Mouse (Mus musculus) forebrain, embryonic 10.5 days (tissue): Measurements from ENCODE around the gene Btnl9. TPM values are rescaled to one million over a fixed set of nuclear protein-coding genes. Genes with fewer than 3 reads are reported as not detected.
A peak's percentile ranks its signal among the peaks of the same experiment; 100 is the strongest.
"Not testable (repeated sequence)": the region's sequence is repeated elsewhere in the genome, so short reads cannot be mapped to it uniquely, and the experiment has no call there.

ENCODE experiments used
- DNase-seq: peaks from one replicate; pipeline ENCODE4 v3.0.0-alpha.2; 2017; ENCODE audit warnings: low spot score; ENCODE audit errors: extremely low spot score
- H3K27ac ChIP-seq: fragments of 300-500 bp; sonication (generic); 2 replicates; pipeline ENCODE4 v1.5.1; 2016; ENCODE audit warnings: mild to moderate bottlenecking
- H3K27me3 ChIP-seq: fragments of 300-500 bp; sonication (generic); 2 replicates; pipeline ENCODE4 v1.6.1; 2016; ENCODE audit warnings: mild to moderate bottlenecking; ENCODE audit not compliant: poor library complexity, severe bottlenecking
- H3K36me3 ChIP-seq: fragments of 300-500 bp; sonication (generic); replicated peaks from 2 replicates; pipeline ENCODE4 v1.6.1; 2016; ENCODE audit warnings: mild to moderate bottlenecking, moderate library complexity
- H3K4me1 ChIP-seq: fragments of 300-500 bp; sonication (generic); 2 replicates; pipeline ENCODE4 v1.6.1; 2016
- H3K4me3 ChIP-seq: fragments of 300-500 bp; sonication (generic); 2 replicates; pipeline ENCODE4 v1.5.1; 2016; ENCODE audit warnings: mild to moderate bottlenecking, moderate library complexity
- H3K9me3 ChIP-seq: fragments of 300-500 bp; sonication (generic); 2 replicates; pipeline ENCODE4 v1.6.1; 2016; ENCODE audit warnings: mild to moderate bottlenecking, moderate library complexity
- WGBS: fragments of 180-500 bp; shearing (Covaris S2); methylation state at CpG from one replicate; pipeline ENCODE4 v1.1.7; 2016; 5-methylcytosine and 5-hydroxymethylcytosine counted together
- polyA plus RNA-seq: library from polyadenylated mRNA; unstranded; fragments of >200 nt; fragmentation: Nextera tagmentation; extraction: Ambion mirVana; gene quantifications from 2 replicates; pipeline ENCODE4 v1.2.1, GENCODE M21; 2016

Gene Btnl9
- polyA plus RNA-seq, 1 experiment from 2014 or later: 0.07 TPM

DNA sequence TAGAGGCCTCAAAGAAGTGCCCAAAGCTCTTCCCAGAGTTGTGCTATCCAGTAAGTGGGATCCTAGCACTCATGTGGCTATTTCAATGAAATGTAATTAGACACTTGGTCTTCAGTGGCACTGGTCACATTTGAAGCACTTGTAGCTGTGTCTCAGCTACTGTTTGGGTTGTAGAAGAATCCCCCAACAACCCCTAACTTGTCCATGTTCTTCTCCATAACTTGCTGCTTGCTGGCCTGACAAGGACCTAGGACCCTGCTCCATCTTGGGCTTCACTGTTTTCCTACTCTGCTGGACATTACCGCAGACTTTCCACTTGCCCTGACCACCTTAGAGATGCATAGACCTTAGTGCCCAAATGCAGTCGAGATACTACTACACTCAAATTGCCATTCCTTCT is 15.1 kb upstream of the Btnl9 start:
- no peaks in the 10 kb centered on the region for H3K9me3 ChIP-seq
- no peak for DNase-seq
- 73% methylated on average over 2 of the region's 2 CpGs for WGBS
- peaks cover 11% of the 10 kb centered on the region for H3K36me3 ChIP-seq
- peak overlapping the region; percentile 91 for H3K4me3 ChIP-seq
- H3K4me1 ChIP-seq: peaks cover 20% of the 10 kb centered on the region
- H3K27me3 ChIP-seq: no peaks in the 10 kb centered on the region
- H3K27ac ChIP-seq: peak overlapping the region; percentile 100

DNA sequence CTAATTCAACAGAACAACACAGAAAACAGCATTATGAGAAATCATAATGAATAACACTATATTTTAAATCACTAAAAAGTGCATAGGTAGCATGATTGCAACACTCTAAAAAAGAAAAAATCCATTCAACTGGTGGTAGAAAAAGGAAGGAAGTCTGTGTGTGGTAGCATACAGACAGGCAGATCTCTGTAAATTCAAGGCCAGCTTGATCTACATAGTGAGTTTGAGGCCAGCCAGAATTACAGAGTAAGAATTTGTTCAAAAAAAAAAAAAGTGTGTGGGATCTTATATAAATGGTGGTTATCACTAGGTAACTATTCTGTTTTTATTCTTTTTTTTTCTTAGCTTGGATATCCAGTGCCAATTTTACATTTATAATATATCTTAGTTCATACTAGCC is 14.2 kb upstream of the Btnl9 start:
- Histone ChIP-seq H3K9me3 (no peaks in the 10 kb centered on the region), H3K27ac (no peak overlapping the region), H3K27me3 (no peaks in the 10 kb centered on the region), H3K36me3 (peaks cover 1% of the 10 kb centered on the region), H3K4me3 (no peak overlapping the region), H3K4me1 (peaks cover 20% of the 10 kb centered on the region)
- no peak for DNase-seq

DNA sequence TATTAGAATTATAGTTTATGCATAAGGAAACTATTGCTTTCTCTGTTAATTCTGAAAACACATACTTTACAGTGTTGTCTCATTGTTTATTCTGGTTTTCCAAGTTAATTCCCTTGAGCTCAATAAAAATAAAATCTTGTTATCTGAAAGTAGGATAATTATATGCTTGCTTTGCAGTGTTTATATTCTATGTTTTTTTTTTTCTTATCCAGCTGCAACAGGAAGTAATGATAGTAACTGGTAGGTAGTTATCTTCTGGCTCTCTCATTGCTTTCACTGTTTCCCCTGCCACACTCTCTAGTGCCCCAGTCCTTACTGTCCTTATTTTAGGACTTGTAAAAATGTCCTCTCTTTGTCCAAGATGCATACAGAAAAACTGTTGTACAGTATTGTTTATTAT is 13.7 kb upstream of the Btnl9 start:
- DNase-seq: no peak
- Histone ChIP-seq H3K36me3 (no peaks in the 10 kb centered on the region), H3K27ac (no peak overlapping the region), H3K4me1 (peaks cover 20% of the 10 kb centered on the region), H3K27me3 (no peaks in the 10 kb centered on the region), H3K4me3 (no peak overlapping the region), H3K9me3 (no peaks in the 10 kb centered on the region)

DNA sequence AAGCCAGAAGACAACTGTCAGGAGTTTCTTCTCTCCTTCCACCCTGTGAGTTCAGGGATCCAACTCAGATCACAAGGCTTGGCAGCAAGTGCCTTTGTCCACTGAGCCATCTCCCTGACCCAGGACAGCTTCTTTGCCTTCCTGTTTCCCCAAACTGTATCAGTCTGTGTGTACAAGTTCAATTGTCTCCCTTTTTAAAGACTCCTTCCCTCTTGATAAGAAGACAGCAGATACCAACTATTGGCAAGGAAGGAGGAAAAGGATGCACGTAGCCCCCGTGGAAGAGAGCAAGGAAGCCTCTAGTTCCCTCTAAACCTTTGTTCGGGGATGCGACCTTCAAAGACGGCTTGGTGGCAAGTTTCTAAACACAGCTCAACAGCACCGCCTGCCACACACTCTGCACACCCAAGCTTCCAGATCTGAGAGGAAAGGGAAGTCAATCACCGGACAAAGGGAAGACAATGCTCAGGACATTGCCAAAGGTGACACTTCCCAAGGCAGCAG is 8.9 kb upstream of the Btnl9 start:
- 93% methylated on average over 7 of the region's 7 CpGs for WGBS
- no peaks in the 10 kb centered on the region for H3K36me3 ChIP-seq
- DNase-seq: no peak
- no peak overlapping the region for H3K27ac ChIP-seq
- no peaks in the 10 kb centered on the region for H3K27me3 ChIP-seq
- H3K4me1 ChIP-seq: no peaks in the 10 kb centered on the region
- H3K9me3 ChIP-seq: no peaks in the 10 kb centered on the region
- H3K4me3 ChIP-seq: no peak overlapping the region

DNA sequence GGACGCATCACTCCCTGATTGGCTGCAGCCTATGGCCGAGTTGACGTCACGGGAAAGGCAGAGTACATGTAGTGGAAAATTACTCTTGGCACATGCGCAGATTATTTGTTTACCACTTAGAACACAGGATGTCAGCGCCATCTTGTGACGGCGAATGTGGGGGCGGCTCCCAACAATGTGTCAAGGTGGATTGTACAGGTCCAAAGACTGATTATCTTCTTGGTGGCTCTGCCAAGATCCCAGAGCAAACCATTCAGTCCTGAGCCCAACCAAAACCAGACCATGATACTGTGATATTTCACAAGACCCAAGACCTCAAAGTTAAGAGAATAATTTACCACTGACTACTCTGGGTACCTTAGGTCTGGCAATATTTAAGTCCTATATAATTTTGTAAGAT is 7.8 kb upstream of the Btnl9 start:
- not testable (repeated sequence) for H3K36me3 ChIP-seq, H3K27me3 ChIP-seq, DNase-seq, H3K4me1 ChIP-seq, H3K27ac ChIP-seq, H3K4me3 ChIP-seq, H3K9me3 ChIP-seq
- WGBS: 97% methylated on average over 9 of the region's 9 CpGs

DNA sequence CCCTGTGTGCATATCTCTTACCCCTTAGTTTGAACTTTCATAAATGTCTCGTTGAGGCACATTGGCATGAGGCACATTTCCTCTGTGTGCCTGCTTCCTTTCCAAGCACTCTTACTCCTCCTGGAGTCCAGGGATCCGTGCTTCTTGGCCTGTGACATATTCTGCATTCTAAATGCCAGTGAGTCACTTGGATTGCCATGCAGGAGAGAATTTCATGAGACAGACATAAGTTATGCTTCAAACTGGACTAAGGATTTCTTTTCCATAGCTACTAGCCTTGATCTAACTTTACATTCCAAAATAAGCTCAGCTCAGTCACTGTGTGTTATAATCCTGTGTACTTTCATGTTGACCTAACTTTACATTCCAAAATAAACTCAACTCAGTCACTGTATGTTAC is 4.1 kb upstream of the Btnl9 start:
- Histone ChIP-seq H3K4me3 (no peak overlapping the region), H3K27ac (no peak overlapping the region), H3K27me3 (no peaks in the 10 kb centered on the region), H3K4me1 (no peaks in the 10 kb centered on the region), H3K9me3 (no peaks in the 10 kb centered on the region), H3K36me3 (no peaks in the 10 kb centered on the region)
- 74% methylated on average over 2 of the region's 2 CpGs for WGBS
- DNase-seq: no peak

DNA sequence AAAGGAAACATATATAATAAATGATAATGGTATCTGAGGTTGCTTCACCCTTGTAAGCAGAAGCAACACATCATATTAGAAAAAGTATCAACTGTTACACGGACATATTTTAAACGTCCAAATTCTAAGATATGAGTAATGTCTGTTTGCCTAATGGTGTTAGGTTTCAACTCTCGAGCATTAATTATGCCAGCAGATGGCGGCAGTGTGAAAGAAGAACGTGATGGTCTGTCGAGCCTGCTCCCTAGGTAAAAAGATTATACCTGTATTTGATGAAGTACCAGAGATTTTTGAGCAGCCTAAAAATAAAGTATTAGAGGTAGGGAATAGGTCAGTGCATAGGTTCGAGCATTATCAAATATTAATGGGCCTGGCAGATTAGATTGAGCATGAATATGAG is 2.8 kb upstream of the Btnl9 start:
- Histone ChIP-seq H3K4me3 (no peak overlapping the region), H3K36me3 (no peaks in the 10 kb centered on the region), H3K9me3 (no peaks in the 10 kb centered on the region), H3K4me1 (no peaks in the 10 kb centered on the region), H3K27ac (no peak overlapping the region), H3K27me3 (no peaks in the 10 kb centered on the region)
- peak; percentile 23 for DNase-seq
- 7% methylated on average over 7 of the region's 7 CpGs for WGBS

DNA sequence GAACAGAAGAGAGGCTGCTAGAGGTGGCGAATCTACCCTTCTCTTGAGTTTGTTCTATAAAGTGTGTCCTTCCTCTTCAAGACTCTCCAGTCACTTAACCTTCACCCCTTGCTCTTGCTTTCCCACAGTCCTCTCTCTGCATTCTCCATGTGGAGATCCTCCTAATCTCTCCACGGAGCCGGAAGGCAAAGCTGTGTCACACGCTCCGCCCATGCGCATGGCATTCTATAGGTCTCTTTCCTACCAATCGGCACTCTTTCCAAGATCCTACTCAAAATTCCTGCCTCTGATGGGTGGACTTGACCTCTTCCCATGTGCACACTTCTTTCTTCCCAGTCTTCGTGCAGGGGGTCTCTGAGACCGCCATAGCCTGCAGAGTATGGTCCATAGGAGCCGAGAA is 742 bp upstream of the Btnl9 start:
- H3K27ac ChIP-seq: no peak overlapping the region

DNA sequence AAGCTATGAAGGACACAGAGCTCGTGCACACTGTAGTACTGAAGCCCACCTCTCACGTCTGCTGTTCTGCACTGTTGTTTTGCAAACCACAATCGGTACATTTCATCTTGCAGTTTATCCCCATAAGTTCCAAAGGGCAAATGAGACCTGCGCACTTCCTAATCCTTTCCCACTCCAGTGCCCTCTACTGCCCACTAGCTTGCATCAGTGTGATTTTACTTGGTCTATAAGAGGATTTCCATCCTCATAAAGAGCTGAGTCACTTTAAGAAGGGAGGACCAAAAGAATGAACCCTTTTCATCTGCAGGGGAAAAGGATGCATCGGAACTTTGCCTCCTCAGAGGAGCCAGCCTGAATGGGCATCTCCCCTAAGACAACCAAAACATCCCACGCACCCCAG is 507 bp downstream of the Btnl9 start:
- Histone ChIP-seq H3K27ac (no peak overlapping the region), H3K4me3 (no peak overlapping the region), H3K4me1 (no peaks in the 10 kb centered on the region), H3K9me3 (no peaks in the 10 kb centered on the region), H3K27me3 (no peaks in the 10 kb centered on the region), H3K36me3 (no peaks in the 10 kb centered on the region)
- no peak for DNase-seq
- WGBS: 80% methylated on average over 6 of the region's 6 CpGs

More for the DNA sequence above, 742 bp upstream of the Btnl9 start:
- H3K27me3 ChIP-seq: no peaks in the 10 kb centered on the region
- no peaks in the 10 kb centered on the region for H3K36me3 ChIP-seq
- no peaks in the 10 kb centered on the region for H3K4me1 ChIP-seq
- no peaks in the 10 kb centered on the region for H3K9me3 ChIP-seq
- 81% methylated on average over 10 of the region's 10 CpGs for whole genome bisulfite sequencing
- no peak overlapping the region for H3K4me3 ChIP-seq
- no peak for DNase-seq

DNA sequence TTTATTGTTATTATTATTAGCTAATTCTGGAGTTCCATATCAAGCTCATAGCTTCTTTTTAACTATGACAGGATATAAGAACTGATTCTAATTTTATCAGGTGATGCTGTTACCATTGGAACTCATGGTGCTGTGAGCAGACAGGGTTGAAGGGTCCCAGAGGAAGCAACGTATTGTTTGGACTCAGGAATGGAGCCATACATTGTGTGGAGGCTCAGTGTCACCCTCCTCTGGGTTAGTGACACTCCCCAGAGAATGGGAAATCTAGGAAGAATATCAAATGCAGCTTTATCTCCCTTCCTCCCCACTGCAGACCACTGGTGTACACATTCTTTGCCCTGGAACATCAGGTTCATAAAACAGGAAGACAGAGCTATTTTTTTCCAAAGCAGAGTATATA is 3.8 kb downstream of the Btnl9 start:
- WGBS: 83% methylated on average over 1 of the region's 1 CpGs
- no peaks in the 10 kb centered on the region for H3K4me1 ChIP-seq
- H3K36me3 ChIP-seq: no peaks in the 10 kb centered on the region
- H3K27me3 ChIP-seq: no peaks in the 10 kb centered on the region
- no peak overlapping the region for H3K4me3 ChIP-seq
- H3K9me3 ChIP-seq: no peaks in the 10 kb centered on the region
- H3K27ac ChIP-seq: no peak overlapping the region
- no peak for DNase-seq

DNA sequence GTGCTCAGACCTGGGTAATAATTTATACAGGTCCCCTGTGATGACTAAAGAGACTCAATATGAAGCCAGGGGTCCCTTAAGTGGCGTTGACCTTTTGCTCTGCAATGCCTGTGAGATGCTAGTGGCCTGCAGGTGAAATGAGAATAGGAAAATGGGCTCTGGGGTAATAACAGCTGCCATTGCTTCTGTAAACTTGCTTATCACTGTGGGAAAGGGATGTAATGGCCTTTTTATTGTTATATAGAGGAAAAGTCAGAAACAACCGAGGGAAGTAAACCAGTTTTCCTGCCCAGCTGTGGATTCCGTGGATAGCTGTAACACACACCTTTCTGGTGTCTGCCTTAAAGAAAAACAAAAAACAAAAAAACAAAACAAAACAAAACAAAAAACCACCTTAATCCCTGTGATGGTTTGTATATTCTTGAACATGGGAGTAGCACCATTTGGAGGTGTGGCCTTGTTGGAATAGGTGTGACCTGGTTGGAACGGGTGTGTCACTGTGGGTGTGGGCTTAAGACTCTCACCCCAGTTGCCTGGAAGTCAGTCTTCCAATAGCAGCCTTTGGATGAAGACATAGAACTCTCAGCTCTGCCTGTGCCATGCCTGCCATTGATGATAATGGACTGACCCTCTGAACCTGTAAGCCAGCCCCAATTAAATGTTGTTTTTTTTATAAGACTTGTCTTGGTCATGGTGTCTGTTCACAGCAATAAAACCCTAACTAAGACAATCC is 10.7 kb downstream of the Btnl9 start:
- H3K27me3 ChIP-seq, H3K9me3 ChIP-seq, DNase-seq, H3K27ac ChIP-seq, H3K4me1 ChIP-seq, H3K4me3 ChIP-seq, H3K36me3 ChIP-seq: not testable (repeated sequence)
- WGBS: 91% methylated on average over 4 of the region's 4 CpGs

DNA sequence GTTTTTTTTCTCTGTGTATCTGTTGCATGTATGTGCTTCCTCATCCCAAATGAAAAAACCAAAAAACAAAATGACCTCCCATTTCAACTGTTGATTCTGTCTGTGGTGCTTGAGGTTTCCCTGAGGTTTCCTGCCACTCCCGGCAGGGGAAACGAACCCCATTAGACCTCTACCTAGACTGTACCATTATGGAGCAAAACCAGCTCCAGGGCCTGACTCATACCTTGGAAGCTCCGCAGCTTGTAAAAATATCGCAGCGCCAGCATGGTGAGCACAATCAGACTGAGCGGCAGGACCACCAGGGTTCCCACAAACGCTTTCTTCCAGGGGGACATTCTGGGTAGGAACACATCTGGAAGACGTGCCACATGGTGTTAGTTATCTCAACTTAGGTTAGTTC is 11.6 kb downstream of the Btnl9 start:
- no peak overlapping the region for H3K27ac ChIP-seq
- peaks cover 8% of the 10 kb centered on the region for H3K27me3 ChIP-seq
- 89% methylated on average over 8 of the region's 8 CpGs for WGBS
- peaks cover 5% of the 10 kb centered on the region for H3K4me1 ChIP-seq
- H3K36me3 ChIP-seq: no peaks in the 10 kb centered on the region
- no peaks in the 10 kb centered on the region for H3K9me3 ChIP-seq
- H3K4me3 ChIP-seq: no peak overlapping the region
- no peak for DNase-seq

DNA sequence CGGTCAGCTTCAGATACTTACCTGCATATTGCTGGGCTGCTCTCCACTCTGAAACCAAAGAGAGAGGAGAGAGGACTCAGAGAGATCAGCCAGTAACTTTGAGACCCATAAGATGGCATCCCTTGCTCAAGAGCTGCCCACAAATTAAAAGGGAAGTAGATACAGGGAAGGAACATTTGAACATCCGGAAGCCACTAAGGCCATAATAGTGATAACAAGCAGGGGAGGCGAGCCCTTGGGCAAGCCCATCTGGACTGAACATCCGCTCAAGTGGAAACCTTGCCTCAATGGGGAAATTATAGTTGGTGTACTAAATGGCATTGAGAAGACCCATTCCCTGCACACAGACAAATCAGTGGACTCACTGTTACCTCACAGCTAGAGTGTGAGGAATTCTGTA is 16.4 kb downstream of the Btnl9 start:
- H3K27me3 ChIP-seq: peaks cover 30% of the 10 kb centered on the region
- no peak for DNase-seq
- H3K36me3 ChIP-seq: no peaks in the 10 kb centered on the region
- H3K9me3 ChIP-seq: peaks cover 9% of the 10 kb centered on the region; the same call in 1 of the 2 replicates
- peaks cover 13% of the 10 kb centered on the region for H3K4me1 ChIP-seq
- WGBS: 91% methylated on average over 4 of the region's 4 CpGs
- no peak overlapping the region for H3K4me3 ChIP-seq
- no peak overlapping the region for H3K27ac ChIP-seq
